Mouse (Mus musculus) spleen, adult 2 months (tissue): Measurements from ENCODE around the gene Orm1. TPM values are rescaled to one million over a fixed set of nuclear protein-coding genes. Genes with fewer than 3 reads are reported as not detected.

Experiments used
- DNase-seq, 2 experiments: peaks; one replicate each; pipeline versions ENCODE4 v3.0.0 to v3.0.0-alpha.2; 2012 to 2021; ENCODE audit warnings: low spot score in 2 of 2, low read depth in 1 of 2
- H3K27ac ChIP-seq: fragments of 200-500 bp; 2 replicates; pipeline ENCODE4 v1.5.1; 2012; ENCODE audit warnings: low read length, inconsistent platforms; ENCODE audit not compliant: insufficient read depth
- H3K27me3 ChIP-seq: fragments of 200-500 bp; 2 replicates; pipeline ENCODE4 v1.6.1; 2012; ENCODE audit warnings: mild to moderate bottlenecking, moderate library complexity, low read length, inconsistent platforms; ENCODE audit not compliant: control insufficient read depth, insufficient read depth
- H3K36me3 ChIP-seq: fragments of 200-500 bp; 2 replicates; pipeline ENCODE4 v1.6.1; 2012; ENCODE audit warnings: mild to moderate bottlenecking, low read length, inconsistent platforms; ENCODE audit not compliant: control insufficient read depth, insufficient read depth
- H3K4me1 ChIP-seq: fragments of 200-500 bp; 2 replicates; pipeline ENCODE4 v1.6.1; 2011; ENCODE audit warnings: inconsistent platforms; ENCODE audit not compliant: control insufficient read depth, insufficient read depth, insufficient read length
- H3K4me3 ChIP-seq: fragments of 200-500 bp; 2 replicates; pipeline ENCODE4 v1.5.1; 2011; ENCODE audit warnings: mild to moderate bottlenecking, inconsistent platforms; ENCODE audit not compliant: insufficient read depth, insufficient read length; ENCODE audit errors: extremely low read depth
- CTCF ChIP-seq: fragments of 200-500 bp; IDR thresholded peaks from 2 replicates; pipeline ENCODE4 v1.5.1; 2011; ENCODE audit warnings: mild to moderate bottlenecking, inconsistent platforms; ENCODE audit not compliant: insufficient read depth, insufficient read length, insufficient replicate concordance; ENCODE audit errors: extremely low read depth
- POLR2A ChIP-seq: fragments of 200-500 bp; IDR thresholded peaks from 2 replicates; pipeline ENCODE4 v1.6.1; 2011; ENCODE audit warnings: low read depth, low read length, inconsistent platforms
- WGBS: fragments of 180-500 bp; shearing (Covaris S2); methylation state at CpG from one replicate; pipeline ENCODE4 v1.1.7; 2018; 5-methylcytosine and 5-hydroxymethylcytosine counted together
- polyA plus RNA-seq: library from polyadenylated mRNA; depleted of rRNA; stranded (reverse); fragments of >200 nt; gene quantifications from 2 replicates; pipeline ENCODE4 v1.2.3, GENCODE M21; 2012; rRNA removed

Gene Orm1
- polyA plus RNA-seq, 1 experiment = 0.43 TPM

DNA sequence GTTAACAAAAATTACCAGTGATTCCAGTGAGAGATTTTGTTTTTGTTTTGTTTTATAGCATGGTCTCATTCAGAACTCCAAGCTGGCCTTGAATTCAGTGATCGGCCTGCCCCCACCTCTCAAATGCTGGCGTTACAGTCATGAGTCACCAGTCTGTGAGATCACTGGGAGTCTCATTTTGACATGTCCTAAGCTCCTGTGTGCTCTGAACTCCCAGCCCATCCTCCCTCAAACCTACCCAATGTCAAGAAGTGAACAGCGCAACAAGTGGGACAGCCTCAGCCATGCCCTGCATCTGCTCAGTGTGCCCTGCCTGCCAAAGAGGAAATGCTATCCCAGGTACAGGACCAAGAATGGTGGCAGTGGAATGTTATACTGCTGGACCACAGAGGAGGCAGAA lies 40.9 kb downstream of the Orm1 start:
- Histone ChIP-seq H3K27me3 (no peaks in the 10 kb centered on the region), H3K27ac (peak overlapping the region; percentile 82), H3K4me3 (no peak overlapping the region), H3K4me1 (peaks cover 52% of the 10 kb centered on the region; the same call in 1 of the 2 replicates), H3K36me3 (peaks cover 73% of the 10 kb centered on the region)
- WGBS = 74% methylated on average over 3 of the region's 3 CpGs
- no peak for TF ChIP-seq CTCF
- no peak for TF ChIP-seq POLR2A
- DNase-seq = no peak

DNA sequence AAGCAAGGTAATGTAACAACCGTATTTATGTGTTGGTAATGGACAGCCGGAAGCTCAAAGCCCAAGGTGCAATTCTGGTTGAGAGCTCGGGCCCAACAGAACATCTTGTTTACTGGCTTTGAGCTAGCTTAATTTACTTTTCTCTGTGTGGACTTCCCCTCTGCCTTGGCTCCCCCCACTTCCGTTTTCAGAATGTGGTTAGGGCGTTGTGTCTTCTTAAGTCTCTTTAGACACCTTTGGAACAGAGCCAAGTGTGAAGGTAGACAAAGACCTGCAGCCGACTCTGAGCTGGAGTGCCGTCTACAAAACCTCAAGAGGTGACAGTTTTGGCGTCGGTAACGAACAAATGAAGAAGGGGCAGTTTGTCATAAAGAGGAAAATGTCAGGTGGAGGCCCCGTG lies 41.4 kb downstream of the Orm1 start:
- Histone ChIP-seq H3K36me3 (peaks cover 73% of the 10 kb centered on the region), H3K4me1 (peaks cover 56% of the 10 kb centered on the region; the same call in 1 of the 2 replicates), H3K4me3 (peak overlapping the region; percentile 43; the same call in 1 of the 2 replicates), H3K27ac (peak overlapping the region; percentile 98), H3K27me3 (no peaks in the 10 kb centered on the region)
- TF ChIP-seq CTCF (no peak), POLR2A (peak; percentile 28; the same call in 1 of the 2 replicates)
- 6% methylated on average over 11 of the region's 11 CpGs for WGBS
- peak; percentile 85 to 95 for DNase-seq

DNA sequence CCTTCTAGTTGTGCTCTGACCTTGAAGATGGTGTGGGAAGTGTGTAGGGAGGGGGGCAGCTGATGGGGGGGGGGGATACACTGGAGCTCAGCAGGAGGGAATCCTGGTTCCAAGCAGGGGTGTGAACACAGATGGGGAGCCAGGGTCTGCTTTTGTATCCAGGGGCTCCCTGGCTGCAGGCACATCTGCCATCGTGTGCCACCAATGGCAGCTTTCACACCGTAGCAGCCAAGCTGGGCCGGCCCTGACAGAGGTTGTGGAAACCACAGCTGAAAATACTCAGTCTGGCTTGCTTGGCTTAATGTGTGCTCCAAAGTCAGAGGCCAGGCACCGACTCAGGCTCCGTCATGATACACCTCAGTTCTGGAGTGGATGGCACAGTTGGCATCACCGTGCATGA lies 43.7 kb downstream of the Orm1 start:
- no peak for TF ChIP-seq POLR2A
- TF ChIP-seq CTCF = no peak

DNA sequence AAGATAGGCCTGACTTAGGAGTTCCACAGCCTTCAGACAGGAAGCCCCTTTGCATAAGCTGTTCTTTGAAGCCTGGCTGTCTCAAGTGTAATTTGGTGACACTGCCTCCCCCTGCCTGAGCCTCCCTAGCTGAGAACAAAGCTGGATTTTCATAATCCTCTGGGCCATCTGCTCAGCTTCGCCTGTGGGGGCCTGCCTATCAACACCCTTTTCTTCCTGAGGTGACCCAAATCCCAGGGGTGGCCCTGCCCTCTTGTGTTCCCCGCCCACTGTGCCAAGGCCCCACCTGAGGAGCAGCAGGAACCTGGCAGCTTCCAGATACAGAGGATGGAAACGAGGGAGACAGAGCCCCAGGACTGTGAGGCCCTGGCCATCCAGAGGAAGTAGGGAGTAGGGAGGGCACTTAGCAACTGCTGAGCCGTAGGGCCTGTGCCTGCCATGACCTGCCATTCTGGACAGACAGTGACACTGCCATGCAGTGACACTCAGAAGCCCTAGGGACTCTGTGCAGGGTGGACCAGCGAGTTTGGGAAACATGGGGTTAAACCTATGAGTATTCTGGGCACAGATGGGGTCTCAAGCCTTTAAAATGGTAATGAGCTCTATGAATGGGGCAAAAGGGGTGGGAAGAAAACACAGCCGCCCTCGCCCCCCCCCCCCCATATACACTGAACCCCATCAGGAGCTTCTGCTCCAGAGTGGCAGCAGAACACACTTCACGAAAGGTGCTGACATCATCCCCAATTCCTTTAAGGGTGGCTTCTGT lies 44.9 kb downstream of the Orm1 start:
- TF ChIP-seq POLR2A (no peak), CTCF (no peak)
- 25% methylated on average over 8 of the region's 8 CpGs for WGBS
- Histone ChIP-seq H3K27me3 (no peaks in the 10 kb centered on the region), H3K36me3 (peaks cover 53% of the 10 kb centered on the region), H3K4me3 (no peak overlapping the region), H3K27ac (peak overlapping the region; percentile 87), H3K4me1 (peaks cover 72% of the 10 kb centered on the region; the same call in 1 of the 2 replicates)
- DNase-seq = peak in 1 of 2 experiments; percentile 56

More for the DNA sequence above, 43.7 kb downstream of the Orm1 start:
- peak overlapping the region; percentile 87 for H3K27ac ChIP-seq
- peaks cover 70% of the 10 kb centered on the region; the same call in 1 of the 2 replicates for H3K4me1 ChIP-seq
- peaks cover 64% of the 10 kb centered on the region for H3K36me3 ChIP-seq
- no peak overlapping the region for H3K4me3 ChIP-seq
- H3K27me3 ChIP-seq = no peaks in the 10 kb centered on the region
- 77% methylated on average over 6 of the region's 6 CpGs for whole genome bisulfite sequencing
- DNase-seq = no peak

DNA sequence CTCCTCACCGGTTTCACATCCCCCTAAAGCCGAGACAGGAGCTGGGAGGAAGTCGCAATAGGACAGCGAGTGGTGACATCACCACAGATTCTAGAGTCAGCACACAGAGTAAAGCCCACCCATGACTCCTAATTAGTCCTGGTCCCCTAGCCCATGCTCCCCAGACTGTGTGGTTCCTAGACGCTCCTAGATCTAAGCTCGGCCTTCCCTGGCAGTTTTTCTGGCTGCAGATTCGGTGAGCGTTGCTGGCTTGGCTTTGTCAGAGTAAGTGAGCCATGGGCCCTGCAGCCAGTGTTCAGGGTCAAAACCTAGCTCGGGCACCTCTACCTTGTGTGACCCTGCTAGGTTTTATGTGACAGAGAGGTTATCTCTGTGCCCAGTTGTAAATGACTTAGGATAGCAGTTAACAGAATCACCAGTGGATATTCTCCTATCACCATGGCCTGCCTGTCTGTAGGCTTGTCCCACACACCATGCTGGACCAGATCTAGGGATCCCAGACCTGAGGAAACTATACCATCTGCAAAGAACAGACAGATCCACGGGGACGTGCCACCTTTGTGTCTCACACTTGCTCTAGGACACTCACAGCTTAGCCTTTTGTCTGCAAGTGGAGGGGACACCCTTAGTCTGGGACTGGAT lies 45.6 kb downstream of the Orm1 start:
- 62% methylated on average over 11 of the region's 11 CpGs for WGBS

DNA sequence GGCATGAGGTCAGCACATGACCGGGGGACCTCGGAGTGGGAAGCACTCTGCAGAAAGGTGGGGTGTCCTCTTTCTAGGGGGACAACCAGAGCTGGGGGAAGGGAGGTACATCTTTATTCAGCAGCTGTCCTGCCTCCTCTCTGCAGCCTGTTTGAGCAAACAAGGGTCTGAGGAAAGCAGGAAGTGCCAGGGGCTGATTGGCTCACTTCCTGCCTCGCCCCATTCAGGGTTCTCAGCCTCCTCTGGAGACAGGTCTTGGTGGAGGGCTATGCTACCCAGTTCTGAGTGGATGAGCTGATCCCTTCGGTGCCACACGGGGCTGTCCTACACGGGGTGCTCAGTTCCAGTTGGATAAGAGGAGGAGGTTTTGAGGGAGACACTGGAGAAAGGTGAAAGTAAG lies 47.0 kb downstream of the Orm1 start:
- H3K4me3 ChIP-seq = no peak overlapping the region
- peaks cover 62% of the 10 kb centered on the region; the same call in 1 of the 2 replicates for H3K4me1 ChIP-seq
- H3K27me3 ChIP-seq = no peaks in the 10 kb centered on the region
- DNase-seq = no peak
- peak overlapping the region; percentile 60 for H3K27ac ChIP-seq
- TF ChIP-seq POLR2A (no peak), CTCF (no peak)
- H3K36me3 ChIP-seq = peaks cover 55% of the 10 kb centered on the region
- 43% methylated on average over 6 of the region's 6 CpGs for WGBS

More for the DNA sequence above, 45.6 kb downstream of the Orm1 start:
- Histone ChIP-seq H3K4me1 (peaks cover 72% of the 10 kb centered on the region; the same call in 1 of the 2 replicates), H3K27ac (peak overlapping the region; percentile 36; the same call in 1 of the 2 replicates), H3K27me3 (no peaks in the 10 kb centered on the region), H3K36me3 (peaks cover 57% of the 10 kb centered on the region), H3K4me3 (no peak overlapping the region)
- DNase-seq = no peak
- TF ChIP-seq POLR2A (no peak), CTCF (no peak)

Other genes starting within 250 kb of the Orm1 start
- 0.15 and 0.32 TPM in 2 replicates for gene Ambp, start 189.8 kb upstream of the Orm1 start, polyA plus RNA-seq
- gene Kif12, start 172.4 kb upstream of the Orm1 start, polyA plus RNA-seq = 0.18 and 0.19 TPM in 2 replicates
- gene Col27a1, start 130.6 kb upstream of the Orm1 start, polyA plus RNA-seq = 9.1 and 10.2 TPM in 2 replicates
- gene Orm3, start 11.6 kb downstream of the Orm1 start, polyA plus RNA-seq = not detected in 2 replicates
- gene Orm2, start 17.9 kb downstream of the Orm1 start, polyA plus RNA-seq = not detected in 2 replicates
- 94.1 and 100 TPM in 2 replicates for gene Akna, start 58.8 kb downstream of the Orm1 start, polyA plus RNA-seq
- gene Whrn, start 151.4 kb downstream of the Orm1 start, polyA plus RNA-seq = 16.4 and 18.7 TPM in 2 replicates
- gene Atp6v1g1, start 200.2 kb downstream of the Orm1 start, polyA plus RNA-seq = 17.0 and 17.2 TPM in 2 replicates
- 13.8 and 15.8 TPM in 2 replicates for gene Tmem268, start 214.2 kb downstream of the Orm1 start, polyA plus RNA-seq